Mouse (Mus musculus) urinary bladder, postnatal 14 days (tissue): ENCODE measurements at regions not wholly inside any gene's neighbourhood (a gene's known extent, or its start where the extent isn't known, plus 50 kb on each side); places are given as distances from the start of the nearest gene placed in this dataset.

Source experiments
- DNase-seq: peaks from one replicate; pipeline ENCODE4 v3.0.0; 2021; ENCODE audit warnings: low spot score

- DNase-seq, result no peak
Observed at GRCm38 (mm10) chr5:75471010-75471409, 103.7 kb upstream of the Kit start.

DNA sequence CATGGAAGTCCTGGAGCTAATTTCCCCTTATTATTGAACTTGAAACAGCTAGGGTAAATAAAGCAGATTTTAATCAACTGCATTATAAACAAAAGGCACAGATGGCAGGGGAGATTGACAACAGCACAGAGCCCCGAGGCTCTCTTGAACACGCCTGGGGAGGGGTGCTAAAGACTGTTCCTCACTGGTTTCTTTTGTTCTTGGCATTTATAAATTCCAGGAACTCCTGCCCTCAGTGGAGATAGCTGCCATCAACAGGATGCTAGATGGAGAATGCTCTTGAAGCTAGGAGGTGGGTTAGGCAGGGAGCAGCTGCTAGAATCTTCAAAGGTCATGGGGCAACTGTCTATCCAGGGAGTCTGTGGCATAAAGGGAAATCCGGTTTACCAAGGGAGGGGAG lies 102.2 kb upstream of the Kit start:
- no peak for DNase-seq

DNA sequence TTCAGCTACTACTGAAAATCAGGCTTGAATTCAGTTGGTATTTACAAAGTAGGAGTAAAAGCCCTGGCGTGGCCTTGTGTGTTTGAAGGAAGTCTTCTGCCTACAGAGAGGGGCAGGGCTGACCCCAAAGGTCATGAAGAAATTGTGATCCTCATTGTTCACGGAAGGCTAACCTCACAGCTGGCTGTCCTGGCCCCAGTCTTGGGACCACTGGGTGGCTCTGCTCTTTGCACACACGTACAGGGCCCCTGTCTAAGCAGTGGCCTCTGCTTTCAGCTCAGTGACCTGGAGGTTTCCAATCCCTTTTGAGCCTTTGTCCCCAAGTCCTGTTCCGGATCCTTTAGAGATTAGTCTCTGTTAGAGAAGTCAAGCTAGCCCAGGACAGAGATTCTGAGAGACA lies 99.3 kb upstream of the Kit start:
- DNase-seq, result no peak

DNA sequence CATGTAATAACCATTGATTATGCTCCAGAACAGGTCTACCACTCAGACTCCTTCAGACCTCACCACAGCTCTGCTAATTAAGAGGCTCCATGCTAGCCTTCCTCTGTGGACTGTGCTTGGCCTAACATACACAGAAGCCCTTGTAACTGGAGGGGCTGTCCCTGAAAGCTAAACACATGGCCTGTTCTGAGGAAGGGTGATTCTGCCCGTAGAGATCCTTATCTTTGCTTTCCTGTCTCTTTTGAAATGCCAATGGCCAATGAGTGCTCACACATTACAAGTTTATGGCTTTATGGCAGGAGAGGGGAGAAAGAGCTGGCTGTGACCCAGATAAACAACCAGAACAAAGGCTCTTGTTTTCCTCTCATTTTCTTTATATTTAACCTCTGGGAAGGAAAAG lies 96.2 kb upstream of the Kit start:
- DNase-seq, result no peak

GRCm38 (mm10) chr5:75479149-75479548 lies 95.6 kb upstream of the Kit start:
- DNase-seq, result no peak

GRCm38 (mm10) chr5:75481595-75481994 lies 93.1 kb upstream of the Kit start:
- no peak for DNase-seq

- DNase-seq, result no peak
Observed at GRCm38 (mm10) chr5:75484330-75484729, 90.4 kb upstream of the Kit start.

GRCm38 (mm10) chr5:75490806-75491205 lies 83.9 kb upstream of the Kit start:
- no peak for DNase-seq

DNA sequence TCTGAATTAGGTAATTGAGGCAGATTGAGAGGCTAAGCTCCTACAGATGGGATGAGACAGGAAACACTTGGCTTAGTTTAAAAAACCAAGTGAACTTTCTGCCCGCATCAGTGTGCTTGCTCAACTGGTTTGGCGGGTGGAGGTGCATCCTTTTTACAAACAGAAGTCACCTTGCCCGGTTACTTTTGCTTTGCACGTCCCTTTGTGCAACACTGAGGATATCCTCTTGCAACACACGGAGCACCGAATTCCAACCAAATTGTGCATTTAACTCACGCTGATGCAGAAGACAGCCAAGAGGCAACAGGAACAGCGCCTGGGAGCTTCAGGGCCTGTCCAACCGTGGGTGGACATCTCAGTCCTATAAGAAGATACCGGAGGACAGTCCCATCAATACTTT lies 80.6 kb upstream of the Kit start:
- DNase-seq, result peak; percentile 33

GRCm38 (mm10) chr5:75499053-75499452 lies 75.7 kb upstream of the Kit start:
- no peak for DNase-seq

- no peak for DNase-seq
Observed at GRCm38 (mm10) chr5:75499695-75500094, 75.0 kb upstream of the Kit start.

DNA sequence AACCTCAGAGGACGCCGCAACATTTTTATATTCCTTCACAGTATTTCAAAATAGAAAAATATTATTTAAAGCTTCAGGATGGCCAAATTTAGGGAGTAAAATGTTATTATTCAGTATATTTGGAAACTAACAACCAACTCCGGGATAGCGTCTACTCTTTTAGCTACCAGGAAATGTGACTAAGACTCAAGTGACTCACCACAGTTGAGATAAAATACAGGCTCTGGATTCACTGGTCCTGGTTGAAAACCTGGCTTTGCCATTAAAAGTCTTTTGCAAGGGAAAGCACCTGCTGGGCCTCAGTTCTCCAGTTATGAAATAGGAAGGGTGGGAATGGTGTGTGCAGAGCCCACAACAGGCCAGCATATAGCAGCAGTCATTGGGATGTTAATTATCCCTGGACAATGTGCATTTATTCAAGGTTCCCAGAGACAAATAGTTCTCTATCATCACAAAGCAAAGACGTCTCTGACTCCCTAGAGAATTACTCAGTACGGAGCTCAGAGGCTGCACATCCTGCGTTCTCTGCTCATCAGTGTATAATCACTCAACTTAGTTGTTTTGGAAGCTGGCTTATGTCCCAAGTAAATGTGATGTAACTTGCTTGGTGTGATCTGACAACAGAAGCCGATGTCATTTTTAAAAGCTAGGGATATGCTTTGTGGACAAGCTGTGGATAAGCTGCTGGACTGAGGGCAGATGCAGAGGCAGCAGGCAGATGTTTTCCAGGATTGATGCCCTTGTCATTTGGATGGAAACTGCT lies 73.9 kb upstream of the Kit start:
- no peak for DNase-seq

GRCm38 (mm10) chr5:75503673-75504072 lies 71.0 kb upstream of the Kit start:
- no peak for DNase-seq

DNA sequence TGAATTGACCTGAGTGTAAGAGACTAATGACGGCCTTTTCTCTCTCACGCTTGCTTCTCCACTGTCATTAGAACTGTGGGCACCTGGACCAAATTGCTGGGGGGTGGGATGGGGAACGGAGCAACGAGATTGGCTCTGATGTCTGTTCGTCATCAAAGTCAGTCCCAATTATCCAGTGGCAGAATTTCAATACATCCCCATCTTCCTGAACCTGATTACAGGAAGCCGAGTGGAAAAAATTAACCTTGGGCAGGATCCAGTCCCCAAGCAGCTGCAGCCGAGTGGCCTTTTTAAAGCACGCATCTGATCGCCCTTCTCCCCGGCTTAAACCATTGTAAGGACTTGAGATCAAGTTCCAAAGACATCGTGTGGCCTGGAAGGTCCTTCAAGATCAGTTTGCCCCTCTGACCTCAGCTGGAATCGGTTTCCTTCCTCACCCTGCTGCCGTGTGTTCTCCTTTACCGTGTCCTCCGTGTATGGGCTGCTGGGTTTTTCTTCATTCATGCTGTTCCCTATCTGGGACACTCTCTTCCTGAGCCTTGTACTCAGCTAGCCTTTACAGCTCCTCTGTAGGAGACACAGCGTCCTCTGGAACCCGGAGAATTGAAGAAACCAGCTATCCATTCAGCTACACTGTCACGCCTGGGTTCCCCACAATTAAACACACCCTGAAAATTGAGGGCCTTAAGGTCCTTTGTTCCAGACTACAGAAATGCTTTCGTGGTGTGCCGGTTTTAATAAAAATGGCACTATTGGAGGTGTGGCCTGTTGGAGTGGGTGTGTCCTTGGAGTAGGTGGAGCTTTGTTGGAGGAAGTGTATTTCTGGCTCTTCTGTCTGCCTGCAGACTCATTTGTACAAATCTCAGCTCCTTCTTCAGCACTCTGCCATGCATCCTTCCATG lies 61.9 kb upstream of the Kit start:
- no peak for DNase-seq

- no peak for DNase-seq
Observed at GRCm38 (mm10) chr5:75518213-75518612, 56.5 kb upstream of the Kit start.

- DNase-seq, result no peak
Observed at GRCm38 (mm10) chr5:75523041-75523678, 51.6 kb upstream of the Kit start.
